Comparison of ENCODE assay signal across 25 mouse cellular contexts in genomic region chr2:118058654-118059395, GRCm38 (mm10). TPM values are rescaled to one million over a fixed set of nuclear protein-coding genes. Genes with fewer than 3 reads are reported as not detected.
DNase-seq lines count a peak whose midpoint lies in the region; ATAC-seq and TF ChIP-seq lines count a peak whose summit lies in the region.
"Had no signal": no experiment of that assay in that cellular context is flagged by ENCODE, and none has a peak within 500 bp of the region (broad histone marks: within the 10 kb centered on the region; RNA-seq: fewer than 3 reads in every experiment).

No protein-coding gene starts in this region.

- DNase-seq in adrenal gland, adult 2 months: peak; percentile 13
- DNase-seq in adrenal gland, postnatal 4 days (ENCODE audit: low spot score in 2 of 2): no peak
- DNase-seq in limb, embryonic 14.5 days (ENCODE audit: low spot score): peak; percentile 27
- no peak for DNase-seq in limb, embryonic 10.5 days (ENCODE audit: low spot score)
- peak; percentile 93 for DNase-seq in lung, postnatal 0 days (ENCODE audit: low spot score)
- DNase-seq in lung, postnatal 14 days: no peak
- no peak for DNase-seq in cerebellum, adult 2 months
- DNase-seq: adrenal gland, adult 8-10 months; cerebellum, postnatal 10 days; gastrocnemius, postnatal 10 days; heart, postnatal 10 days; kidney, adult 9 months; kidney, postnatal 25 days; layer of hippocampus, postnatal 36 days; thymus, adult 18-20 months; thymus, postnatal 36 days had no signal

- TF ChIP-seq POLR2A in limb, embryonic 14.5 days (IDR thresholded peaks at IDR 0.05; ENCODE audit: borderline replicate concordance, extremely low read depth, insufficient read depth, insufficient read length): no peak
- TF ChIP-seq POLR2A in cerebellum, adult 2 months (IDR thresholded peaks at IDR 0.05; ENCODE audit: borderline replicate concordance, insufficient read depth, low read length): no peak

- TF ChIP-seq EP300 in lung, postnatal 0 days (IDR thresholded peaks at IDR 0.05): peak; percentile 92

- H3K4me2 ChIP-seq in limb, embryonic 14.5 days (replicated peaks; ENCODE audit: low read depth, low read length, severe bottlenecking): no peak overlapping the region
- H3K4me2 ChIP-seq in lung, postnatal 0 days (replicated peaks; ENCODE audit: low read depth, low read length): no peak overlapping the region
- H3K4me2 ChIP-seq: embryonic facial prominence, embryonic 13.5 days; forebrain, embryonic 15.5 days; heart, embryonic 11.5 days; intestine, embryonic 15.5 days; limb, embryonic 13.5 days; midbrain, embryonic 11.5 days had no signal

- no peak overlapping the region for H3K4me3 ChIP-seq in limb, embryonic 14.5 days (replicated peaks; ENCODE audit: low read length)
- no peak overlapping the region for H3K4me3 ChIP-seq in limb, embryonic 10.5 days
- H3K4me3 ChIP-seq in lung, postnatal 0 days (ENCODE audit: low read depth, low read length): no peak overlapping the region
- H3K4me3 ChIP-seq in cerebellum, adult 2 months (replicated peaks; ENCODE audit: insufficient read depth, low read depth, low read length): no peak overlapping the region
- H3K4me3 ChIP-seq: embryonic facial prominence, embryonic 13.5 days; forebrain, embryonic 15.5 days; hindbrain, embryonic 10.5 days; intestine, embryonic 15.5 days; limb, embryonic 13.5 days had no signal

- no peak overlapping the region for H3K27ac ChIP-seq in limb, embryonic 14.5 days (replicated peaks; ENCODE audit: low read depth, low read length)
- no peak overlapping the region for H3K27ac ChIP-seq in limb, embryonic 10.5 days
- peak overlapping the region; percentile 47; the same call in 1 of the 2 replicates for H3K27ac ChIP-seq in lung, postnatal 0 days (ENCODE audit: low read length)
- no peak overlapping the region for H3K27ac ChIP-seq in cerebellum, adult 2 months (ENCODE audit: insufficient read depth, low read length)
- H3K27ac ChIP-seq: embryonic facial prominence, embryonic 13.5 days; forebrain, embryonic 15.5 days; hindbrain, embryonic 10.5 days; intestine, embryonic 15.5 days; limb, embryonic 13.5 days had no signal

- H3K9ac ChIP-seq in limb, embryonic 14.5 days (ENCODE audit: low read depth, low read length, severe bottlenecking): no peak overlapping the region
- H3K9ac ChIP-seq in lung, postnatal 0 days (replicated peaks; ENCODE audit: low read depth): no peak overlapping the region
- H3K9ac ChIP-seq: embryonic facial prominence, embryonic 13.5 days; forebrain, embryonic 15.5 days; intestine, embryonic 15.5 days; limb, embryonic 13.5 days had no signal

- no peaks in the 10 kb centered on the region for H3K27me3 ChIP-seq in limb, embryonic 14.5 days (ENCODE audit: control insufficient read depth, insufficient read depth, low read length)
- no peaks in the 10 kb centered on the region for H3K27me3 ChIP-seq in limb, embryonic 10.5 days (ENCODE audit: low read depth, poor library complexity, severe bottlenecking)
- no peaks in the 10 kb centered on the region for H3K27me3 ChIP-seq in lung, postnatal 0 days (replicated peaks; ENCODE audit: insufficient read depth, low read length)
- no peaks in the 10 kb centered on the region; the same call in 1 of the 2 replicates for H3K27me3 ChIP-seq in cerebellum, adult 2 months (ENCODE audit: control insufficient read depth, insufficient read depth, low read length)
- H3K27me3 ChIP-seq: embryonic facial prominence, embryonic 13.5 days; forebrain, embryonic 15.5 days; intestine, embryonic 15.5 days; limb, embryonic 13.5 days had no signal

- ATAC-seq in limb, embryonic 14.5 days (ENCODE audit: low FRiP score, low read depth): no peak; the same call in 1 of the 2 replicates
- ATAC-seq in lung, postnatal 0 days: peak; percentile 93
- ATAC-seq: CD4-positive, CD25-positive, alpha-beta regulatory T cell, adult 4 months; forebrain, embryonic 15.5 days; hindbrain, embryonic 16.5 days; intestine, embryonic 15.5 days had no signal

- 79% methylated on average over 6 of the region's 6 CpGs for WGBS in limb, embryonic 14.5 days
- WGBS in limb, embryonic 10.5 days: 93% methylated on average over 6 of the region's 6 CpGs
- WGBS in lung, postnatal 0 days: 60% methylated on average over 6 of the region's 6 CpGs
- WGBS in cerebellum, adult 2 months: 78% methylated on average over 6 of the region's 6 CpGs

- H3K36me3 ChIP-seq in limb, embryonic 14.5 days (ENCODE audit: control insufficient read depth, insufficient read depth, low read length): no peaks in the 10 kb centered on the region
- no peaks in the 10 kb centered on the region for H3K36me3 ChIP-seq in limb, embryonic 10.5 days
- H3K36me3 ChIP-seq in lung, postnatal 0 days (ENCODE audit: insufficient read depth, low read length): no peaks in the 10 kb centered on the region
- H3K36me3 ChIP-seq: embryonic facial prominence, embryonic 13.5 days; forebrain, embryonic 15.5 days; hindbrain, embryonic 10.5 days; intestine, embryonic 15.5 days; limb, embryonic 13.5 days had no signal

- H3K9me3 ChIP-seq in limb, embryonic 14.5 days (ENCODE audit: control insufficient read depth, low read length): no peaks in the 10 kb centered on the region
- H3K9me3 ChIP-seq in limb, embryonic 10.5 days (replicated peaks): no peaks in the 10 kb centered on the region
- no peaks in the 10 kb centered on the region for H3K9me3 ChIP-seq in lung, postnatal 0 days (ENCODE audit: low read length)
- H3K9me3 ChIP-seq: embryonic facial prominence, embryonic 13.5 days; forebrain, embryonic 15.5 days; hindbrain, embryonic 10.5 days; intestine, embryonic 15.5 days; limb, embryonic 13.5 days had no signal

- TF ChIP-seq CTCF in lung, postnatal 0 days (IDR thresholded peaks at IDR 0.05): no peak
- no peak for TF ChIP-seq CTCF in cerebellum, adult 2 months (IDR thresholded peaks at IDR 0.05; ENCODE audit: borderline replicate concordance, insufficient read depth, low read depth, low read length)

- no peaks in the 10 kb centered on the region for H3K4me1 ChIP-seq in limb, embryonic 14.5 days (ENCODE audit: control insufficient read depth, insufficient read depth, low read length)
- no peaks in the 10 kb centered on the region for H3K4me1 ChIP-seq in limb, embryonic 10.5 days
- H3K4me1 ChIP-seq in lung, postnatal 0 days (ENCODE audit: insufficient read depth, low read depth, low read length): no peaks in the 10 kb centered on the region
- no peaks in the 10 kb centered on the region for H3K4me1 ChIP-seq in cerebellum, adult 2 months (ENCODE audit: control insufficient read depth, insufficient read depth, low read length)
- H3K4me1 ChIP-seq: forebrain, embryonic 15.5 days; intestine, embryonic 15.5 days; limb, embryonic 13.5 days had no signal

RNA-seq across cellular contexts. Expression of gene Thbs1, which starts 52.9 kb away (rescaled TPM):
- total RNA-seq in adrenal gland, adult 2 months (2021): 10 to 100 TPM; 19.3 to 19.9 TPM
- 1.8 and 3.2 TPM in 2 replicates for polyA plus RNA-seq in adrenal gland, adult 2 months (2012; rRNA removed)
- total RNA-seq in adrenal gland, postnatal 4 days (2021): 10 to 100 TPM; 27.0 to 31.6 TPM
- polyA plus RNA-seq in limb, embryonic 14.5 days (2012; rRNA removed): 86.2 and 103 TPM in 2 replicates
- polyA plus RNA-seq in limb, embryonic 14.5 days (2014; fragmentation: Nextera tagmentation; extraction: Ambion mirVana): 99.4 and 108 TPM in 2 replicates
- polyA plus RNA-seq in limb, embryonic 10.5 days (2016; fragmentation: Nextera tagmentation; extraction: Ambion mirVana): 13.2 and 22.8 TPM in 2 replicates
- polyA plus RNA-seq in lung, postnatal 0 days (2015; fragmentation: Nextera tagmentation; extraction: Ambion mirVana): 50.8 and 57.5 TPM in 2 replicates
- 0.98 and 1.1 TPM in 2 replicates for polyA plus RNA-seq in cerebellum, adult 2 months (2012; rRNA removed)

Comparison
In these comparisons a context has a peak if more than half of its experiments do, and no peak if none do; other contexts are left out.
1. DNase-seq: peak in adrenal gland, adult 2 months (single experiment), limb, embryonic 14.5 days (single experiment) and lung, postnatal 0 days (single experiment); none in adrenal gland, postnatal 4 days (0 of 2), limb, embryonic 10.5 days (single experiment), lung, postnatal 14 days (single experiment) and cerebellum, adult 2 months (0 of 2).